Mouse (Mus musculus): ENCODE results near the gene Cuedc2. TPM values are rescaled to one million over a fixed set of nuclear protein-coding genes. Genes with fewer than 3 reads are reported as not detected.

Cuedc2 gene
- total and polyA plus RNA-seq, 2 experiments from 2014 or later = 214 to 388 TPM

GRCm38 (mm10) chr19:46320076-46320785, 18.3 kb downstream of the Cuedc2 start:
- 84% methylated on average over 8 of the region's 8 CpGs for WGBS

GRCm38 (mm10) chr19:46318586-46319378, 19.7 kb downstream of the Cuedc2 start:
- H3K36me3 ChIP-seq (ENCODE audit: insufficient read depth) = peaks cover 15% of the 10 kb centered on the region
- ATAC-seq = peak; percentile 70
- DNase-seq = peak; percentile 89
- peak overlapping the region; percentile 54; the same call in 1 of the 2 replicates for H3K27ac ChIP-seq (ENCODE audit: low read depth, low read length)
- H3K9ac ChIP-seq = 0 out of 2 replicates have a peak overlapping the region, but pooled peaks have one; percentile 59
- 11% methylated on average over 16 of the region's 16 CpGs for WGBS
- TF ChIP-seq CTCF (IDR thresholded peaks at IDR 0.05; ENCODE audit: low read depth) = no peak
- H3K9me3 ChIP-seq (ENCODE audit: low read length) = no peaks in the 10 kb centered on the region
- H3K4me1 ChIP-seq (ENCODE audit: insufficient read depth) = peaks cover 30% of the 10 kb centered on the region
- 0 out of 2 replicates have a peak, but pooled peaks cover 17% of the 10 kb centered on the region for H3K27me3 ChIP-seq (ENCODE audit: insufficient read depth, low read length)
- peak overlapping the region; percentile 64 for H3K4me3 ChIP-seq (ENCODE audit: low read depth, low read length)
- H3K4me2 ChIP-seq (ENCODE audit: low read depth) = peak overlapping the region; percentile 83

More at GRCm38 (mm10) chr19:46320076-46320785, 18.3 kb downstream of the Cuedc2 start:
- H3K4me2 ChIP-seq (ENCODE audit: low read depth) = no peak overlapping the region
- DNase-seq = no peak
- H3K9ac ChIP-seq = no peak overlapping the region
- no peak for TF ChIP-seq CTCF (IDR thresholded peaks at IDR 0.05; ENCODE audit: low read depth)
- H3K4me1 ChIP-seq (ENCODE audit: insufficient read depth) = peaks cover 34% of the 10 kb centered on the region
- H3K36me3 ChIP-seq (ENCODE audit: insufficient read depth) = peaks cover 9% of the 10 kb centered on the region; the same call in 1 of the 2 replicates
- no peaks in the 10 kb centered on the region for H3K9me3 ChIP-seq (ENCODE audit: low read length)
- H3K4me3 ChIP-seq (ENCODE audit: low read depth, low read length) = no peak overlapping the region
- no peak overlapping the region for H3K27ac ChIP-seq (ENCODE audit: low read depth, low read length)
- ATAC-seq = no peak
- H3K27me3 ChIP-seq (ENCODE audit: insufficient read depth, low read length) = 0 out of 2 replicates have a peak, but pooled peaks cover 16% of the 10 kb centered on the region

GRCm38 (mm10) chr19:46318031-46318471, 20.5 kb downstream of the Cuedc2 start:
- WGBS = 6% methylated on average over 25 of the region's 42 CpGs
- H3K27ac ChIP-seq (ENCODE audit: low read depth, low read length) = peak overlapping the region; percentile 59; the same call in 1 of the 2 replicates
- peak overlapping the region; percentile 59 for H3K9ac ChIP-seq
- ATAC-seq (peak; percentile 63), DNase-seq (peak; percentile 77)
- peaks cover 30% of the 10 kb centered on the region for H3K4me1 ChIP-seq (ENCODE audit: insufficient read depth)
- 0 out of 2 replicates have a peak, but pooled peaks cover 17% of the 10 kb centered on the region for H3K27me3 ChIP-seq (ENCODE audit: insufficient read depth, low read length)
- peaks cover 15% of the 10 kb centered on the region for H3K36me3 ChIP-seq (ENCODE audit: insufficient read depth)
- H3K9me3 ChIP-seq (ENCODE audit: low read length) = no peaks in the 10 kb centered on the region
- TF ChIP-seq CTCF (IDR thresholded peaks at IDR 0.05; ENCODE audit: low read depth) = no peak
- H3K4me2 ChIP-seq (ENCODE audit: low read depth) = peak overlapping the region; percentile 83
- peak overlapping the region; percentile 64 for H3K4me3 ChIP-seq (ENCODE audit: low read depth, low read length)

GRCm38 (mm10) chr19:46317546-46317885, 21.0 kb downstream of the Cuedc2 start:
- 0 out of 2 replicates have a peak, but pooled peaks cover 17% of the 10 kb centered on the region for H3K27me3 ChIP-seq (ENCODE audit: insufficient read depth, low read length)
- peak overlapping the region; percentile 59; the same call in 1 of the 2 replicates for H3K27ac ChIP-seq (ENCODE audit: low read depth, low read length)
- peaks cover 30% of the 10 kb centered on the region for H3K4me1 ChIP-seq (ENCODE audit: insufficient read depth)
- H3K9ac ChIP-seq = peak overlapping the region; percentile 59
- no peak for TF ChIP-seq CTCF (IDR thresholded peaks at IDR 0.05; ENCODE audit: low read depth)
- H3K9me3 ChIP-seq (ENCODE audit: low read length) = no peaks in the 10 kb centered on the region
- H3K4me3 ChIP-seq (ENCODE audit: low read depth, low read length) = peak overlapping the region; percentile 64
- peaks cover 19% of the 10 kb centered on the region for H3K36me3 ChIP-seq (ENCODE audit: insufficient read depth)
- H3K4me2 ChIP-seq (ENCODE audit: low read depth) = peak overlapping the region; percentile 83
- DNase-seq (peak; percentile 36), ATAC-seq (peak; percentile 53)
- 2% methylated on average over 47 of the region's 48 CpGs for WGBS

GRCm38 (mm10) chr19:46316846-46317545, 21.5 kb downstream of the Cuedc2 start:
- peak overlapping the region; percentile 59 for H3K9ac ChIP-seq
- peak overlapping the region; percentile 83 for H3K4me2 ChIP-seq (ENCODE audit: low read depth)
- peak; percentile 15; the same call in 1 of the 2 replicates for ATAC-seq
- H3K27ac ChIP-seq (ENCODE audit: low read depth, low read length) = no peak overlapping the region
- WGBS = 26% methylated on average over 15 of the region's 15 CpGs
- DNase-seq = peak; percentile 56
- no peak for TF ChIP-seq CTCF (IDR thresholded peaks at IDR 0.05; ENCODE audit: low read depth)
- H3K27me3 ChIP-seq (ENCODE audit: insufficient read depth, low read length) = 0 out of 2 replicates have a peak, but pooled peaks cover 17% of the 10 kb centered on the region
- H3K36me3 ChIP-seq (ENCODE audit: insufficient read depth) = peaks cover 24% of the 10 kb centered on the region
- H3K4me1 ChIP-seq (ENCODE audit: insufficient read depth) = peaks cover 27% of the 10 kb centered on the region
- H3K4me3 ChIP-seq (ENCODE audit: low read depth, low read length) = peak overlapping the region; percentile 64
- no peaks in the 10 kb centered on the region for H3K9me3 ChIP-seq (ENCODE audit: low read length)
